Comparison of ENCODE assay signal across 14 mouse cellular contexts in genomic region chr2:170009729-170010128, GRCm38 (mm10).
DNase-seq lines count a peak whose midpoint lies in the region; ATAC-seq lines count a peak whose summit lies in the region.
"Had no signal": no experiment of that assay in that cellular context is flagged by ENCODE, and none has a peak within 500 bp of the region (broad histone marks: within the 10 kb centered on the region; RNA-seq: fewer than 3 reads in every experiment).

No protein-coding gene starts in this region.

- H3K27ac ChIP-seq in kidney, embryonic 15.5 days, result no peak overlapping the region
- H3K27ac ChIP-seq in forebrain, embryonic 10.5 days, result peak overlapping the region; percentile 56
- H3K27ac ChIP-seq in hindbrain, embryonic 13.5 days, result peak overlapping the region; percentile 55
- H3K27ac ChIP-seq in midbrain, embryonic 16.5 days (ENCODE audit: low read length), result peak overlapping the region; percentile 68
- H3K27ac ChIP-seq: heart, embryonic 13.5 days; lung, embryonic 15.5 days had no signal

- H3K9me3 ChIP-seq in kidney, embryonic 15.5 days (replicated peaks), result peaks cover 6% of the 10 kb centered on the region; the same call in 1 of the 2 replicates
- H3K9me3 ChIP-seq in forebrain, embryonic 10.5 days, result peaks cover 7% of the 10 kb centered on the region; the same call in 1 of the 2 replicates
- no peaks in the 10 kb centered on the region; the same call in 1 of the 2 replicates for H3K9me3 ChIP-seq in hindbrain, embryonic 13.5 days
- H3K9me3 ChIP-seq in midbrain, embryonic 16.5 days (replicated peaks; ENCODE audit: control insufficient read depth, low read length, poor library complexity, severe bottlenecking), result no peaks in the 10 kb centered on the region; the same call in 1 of the 2 replicates
- H3K9me3 ChIP-seq: lung, embryonic 15.5 days had no signal

- DNase-seq in kidney, postnatal 10 days, result no peak
- DNase-seq in forebrain, embryonic 10.5 days (ENCODE audit: extremely low spot score, low spot score), result no peak
- DNase-seq in thymus, postnatal 36 days, result no peak
- no peak for DNase-seq in cerebellum, postnatal 14 days
- DNase-seq: cerebellum, adult 18-20 months; gastrocnemius, postnatal 14 days; kidney, postnatal 14 days; liver had no signal

- 0 out of 2 replicates have a peak, but pooled peaks have one; percentile 52 for ATAC-seq in kidney, embryonic 15.5 days (replicated peaks; ENCODE audit: low FRiP score)
- peak; percentile 27; the same call in 1 of the 2 replicates for ATAC-seq in hindbrain, embryonic 13.5 days (ENCODE audit: low FRiP score)
- peak; percentile 73 for ATAC-seq in midbrain, embryonic 16.5 days
- no peak for ATAC-seq in cerebellum, adult (ENCODE audit: insufficient number of reproducible peaks, low FRiP score, low TSS enrichment)

- peak overlapping the region; percentile 19; the same call in 1 of the 2 replicates for H3K4me2 ChIP-seq in kidney, embryonic 15.5 days
- peak overlapping the region; percentile 30; the same call in 1 of the 2 replicates for H3K4me2 ChIP-seq in hindbrain, embryonic 13.5 days
- H3K4me2 ChIP-seq in midbrain, embryonic 16.5 days (ENCODE audit: low read length), result peak overlapping the region; percentile 47
- H3K4me2 ChIP-seq: heart, embryonic 13.5 days; lung, embryonic 15.5 days had no signal

- WGBS in kidney, embryonic 15.5 days, result 66% methylated on average over 11 of the region's 11 CpGs
- WGBS in forebrain, embryonic 10.5 days, result 59% methylated on average over 11 of the region's 11 CpGs
- WGBS in hindbrain, embryonic 13.5 days, result 18% methylated on average over 11 of the region's 11 CpGs
- 11% methylated on average over 11 of the region's 11 CpGs for WGBS in midbrain, embryonic 16.5 days

- H3K4me3 ChIP-seq in kidney, embryonic 15.5 days (replicated peaks), result no peak overlapping the region
- no peak overlapping the region for H3K4me3 ChIP-seq in forebrain, embryonic 10.5 days
- no peak overlapping the region for H3K4me3 ChIP-seq in hindbrain, embryonic 13.5 days
- H3K4me3 ChIP-seq in midbrain, embryonic 16.5 days (ENCODE audit: low read depth, low read length), result peak overlapping the region; percentile 12
- H3K4me3 ChIP-seq: heart, embryonic 13.5 days; lung, embryonic 15.5 days had no signal

- no peaks in the 10 kb centered on the region for H3K27me3 ChIP-seq in kidney, embryonic 15.5 days
- no peaks in the 10 kb centered on the region for H3K27me3 ChIP-seq in forebrain, embryonic 10.5 days (ENCODE audit: poor library complexity, severe bottlenecking)
- no peaks in the 10 kb centered on the region for H3K27me3 ChIP-seq in hindbrain, embryonic 13.5 days
- no peaks in the 10 kb centered on the region for H3K27me3 ChIP-seq in midbrain, embryonic 16.5 days (ENCODE audit: control insufficient read depth, insufficient read depth, low read depth, low read length)
- H3K27me3 ChIP-seq: heart, embryonic 13.5 days; lung, embryonic 15.5 days had no signal

- H3K36me3 ChIP-seq in kidney, embryonic 15.5 days, result no peaks in the 10 kb centered on the region
- H3K36me3 ChIP-seq in forebrain, embryonic 10.5 days (replicated peaks), result no peaks in the 10 kb centered on the region; the same call in 1 of the 2 replicates
- no peaks in the 10 kb centered on the region for H3K36me3 ChIP-seq in hindbrain, embryonic 13.5 days
- H3K36me3 ChIP-seq in midbrain, embryonic 16.5 days (ENCODE audit: control insufficient read depth, insufficient read depth, low read length), result no peaks in the 10 kb centered on the region
- H3K36me3 ChIP-seq: heart, embryonic 13.5 days; lung, embryonic 15.5 days had no signal

- H3K9ac ChIP-seq in kidney, embryonic 15.5 days, result no peak overlapping the region
- H3K9ac ChIP-seq in hindbrain, embryonic 13.5 days, result 0 out of 2 replicates have a peak overlapping the region, but pooled peaks have one; percentile 10
- no peak overlapping the region for H3K9ac ChIP-seq in midbrain, embryonic 16.5 days (ENCODE audit: low read depth, low read length)
- H3K9ac ChIP-seq: heart, embryonic 13.5 days; lung, embryonic 15.5 days had no signal

- peaks cover 21% of the 10 kb centered on the region for H3K4me1 ChIP-seq in kidney, embryonic 15.5 days
- peaks cover 42% of the 10 kb centered on the region for H3K4me1 ChIP-seq in forebrain, embryonic 10.5 days
- peaks cover 32% of the 10 kb centered on the region for H3K4me1 ChIP-seq in hindbrain, embryonic 13.5 days (replicated peaks)
- H3K4me1 ChIP-seq in midbrain, embryonic 16.5 days (ENCODE audit: control insufficient read depth, insufficient read depth, low read length), result peaks cover 21% of the 10 kb centered on the region
